Mouse (Mus musculus) ES-E14 (cell line): Measurements from ENCODE around the gene 9130230L23Rik. TPM values are rescaled to one million over a fixed set of nuclear protein-coding genes. Genes with fewer than 3 reads are reported as not detected.

Source experiments
- DNase-seq: peaks from one replicate; pipeline ENCODE4 v3.0.0-alpha.2; 2013; ENCODE audit warnings: low read depth, low spot score
- H3K27ac ChIP-seq: 2 replicates; pipeline ENCODE4 v1.5.1; 2012; ENCODE audit warnings: low read depth, mild to moderate bottlenecking, low read length, moderate library complexity, mixed read lengths; ENCODE audit not compliant: poor library complexity, insufficient read depth, severe bottlenecking
- H3K36me3 ChIP-seq: 2 replicates; pipeline ENCODE4 v1.6.1; 2012; ENCODE audit warnings: mild to moderate bottlenecking, low read length, moderate library complexity, mixed read lengths; ENCODE audit not compliant: control insufficient read depth, poor library complexity, insufficient read depth, severe bottlenecking
- H3K4me1 ChIP-seq, 2 experiments: fragments of 150-350 bp in 1 of 2; sonication (generic) in 1 of 2; 2 replicates each; pipeline ENCODE4 v1.6.1; 2012; ENCODE audit warnings: low read length in 2 of 2, mild to moderate bottlenecking in 1 of 2, mixed read lengths in 1 of 2; ENCODE audit not compliant: control insufficient read depth in 2 of 2, insufficient read depth in 2 of 2, poor library complexity in 1 of 2
- H3K4me3 ChIP-seq, 2 experiments: fragments of 150-350 bp in 1 of 2; sonication (generic) in 1 of 2; 2 replicates each; pipeline ENCODE4 v1.5.1; 2012; ENCODE audit warnings: low read length in 2 of 2, low read depth in 1 of 2, mild to moderate bottlenecking in 1 of 2, mixed read lengths in 1 of 2; ENCODE audit not compliant: insufficient read depth in 1 of 2, poor library complexity in 1 of 2, severe bottlenecking in 1 of 2
- H3K9ac ChIP-seq: 2 replicates; pipeline ENCODE4 v1.6.1; 2012; ENCODE audit warnings: low read depth, mild to moderate bottlenecking, low read length, mixed read lengths; ENCODE audit not compliant: poor library complexity, insufficient read depth, severe bottlenecking
- H3K9me3 ChIP-seq: fragments of 150-350 bp; sonication (generic); 2 replicates; pipeline ENCODE4 v1.6.1; 2012; ENCODE audit warnings: low read depth, mild to moderate bottlenecking, low read length; ENCODE audit not compliant: control insufficient read depth, insufficient read depth
- CHD2 ChIP-seq: IDR thresholded peaks from 2 replicates; pipeline ENCODE4 v1.6.1; 2014; ENCODE audit warnings: mild to moderate bottlenecking, low read depth, low read length, inconsistent platforms
- HCFC1 ChIP-seq: IDR thresholded peaks from 2 replicates; pipeline ENCODE4 v1.6.1; 2012; ENCODE audit warnings: low read length, inconsistent platforms, borderline replicate concordance; ENCODE audit not compliant: insufficient read depth
- MAFK ChIP-seq: IDR thresholded peaks from 2 replicates; pipeline ENCODE4 v1.6.1; 2014; ENCODE audit warnings: mild to moderate bottlenecking, low read depth, low read length, inconsistent platforms; ENCODE audit not compliant: insufficient read depth
- ZC3H11A ChIP-seq: IDR thresholded peaks from 2 replicates; pipeline ENCODE4 v1.6.1; 2012; ENCODE audit warnings: low read depth, mild to moderate bottlenecking, inconsistent platforms, low read length, borderline replicate concordance
- ZNF384 ChIP-seq: IDR thresholded peaks from 2 replicates; pipeline ENCODE4 v1.6.1; 2012; ENCODE audit warnings: low read depth, low read length, inconsistent platforms
- in situ Hi-C, 2 experiments: fragments of 600-800 bp; cut with MboI; formaldehyde crosslinking; loops; one replicate each; pipeline ENCODE4 v1.15.1; 2025; ENCODE audit warnings: low sequenced_read_pairs in 2 of 2, inconsistent platforms in 1 of 2; ENCODE audit not compliant: unreplicated experiment in 2 of 2
- total RNA-seq: library from RNA; depleted of rRNA; stranded (reverse); fragments of 300-350 nt; gene quantifications from 2 replicates; pipeline ENCODE4 v1.2.3, GENCODE M21; 2012

The 9130230L23Rik gene
- total RNA-seq, 1 experiment, result 0.36 TPM

DNA sequence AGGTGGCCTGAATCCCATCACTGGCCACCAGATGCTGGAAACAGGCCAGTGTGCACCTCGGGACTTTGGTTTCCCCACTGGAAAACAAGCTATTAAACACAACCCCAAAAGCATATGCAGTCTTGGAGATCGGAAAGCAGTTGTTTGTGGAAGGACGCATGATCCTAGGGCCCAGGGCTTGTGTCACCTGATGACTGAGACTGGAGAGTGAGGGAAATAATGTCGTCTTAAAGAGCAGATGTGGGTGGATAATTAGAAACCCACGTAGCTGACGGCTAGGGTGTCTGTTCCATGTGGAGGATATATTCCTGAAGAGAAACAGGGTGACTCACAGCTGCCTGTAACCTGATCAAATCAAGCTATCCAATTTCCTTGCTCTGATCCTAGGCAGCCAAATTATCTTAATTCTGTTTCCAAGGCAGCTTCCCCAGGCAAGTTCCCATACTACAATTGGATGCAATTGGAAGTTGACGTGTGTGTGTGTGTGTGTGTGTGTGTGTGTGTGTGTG is 38.3 kb downstream of the 9130230L23Rik start:
- no peak for TF ChIP-seq ZC3H11A
- no peak for TF ChIP-seq MAFK
- no peak for TF ChIP-seq HCFC1
- no peak for TF ChIP-seq ZNF384
- TF ChIP-seq CHD2, result no peak
- H3K9me3 ChIP-seq, result no peaks in the 10 kb centered on the region
- H3K4me3 ChIP-seq, result no peak overlapping the region
- in situ Hi-C loops, result no loop called here
- H3K4me1 ChIP-seq, result peaks cover 0 to 2% of the 10 kb centered on the region in 2 experiments; a peak in 1 of 4 replicates
- H3K9ac ChIP-seq, result no peak overlapping the region
- H3K27ac ChIP-seq, result no peak overlapping the region
- DNase-seq, result no peak
- peaks cover 2% of the 10 kb centered on the region for H3K36me3 ChIP-seq

DNA sequence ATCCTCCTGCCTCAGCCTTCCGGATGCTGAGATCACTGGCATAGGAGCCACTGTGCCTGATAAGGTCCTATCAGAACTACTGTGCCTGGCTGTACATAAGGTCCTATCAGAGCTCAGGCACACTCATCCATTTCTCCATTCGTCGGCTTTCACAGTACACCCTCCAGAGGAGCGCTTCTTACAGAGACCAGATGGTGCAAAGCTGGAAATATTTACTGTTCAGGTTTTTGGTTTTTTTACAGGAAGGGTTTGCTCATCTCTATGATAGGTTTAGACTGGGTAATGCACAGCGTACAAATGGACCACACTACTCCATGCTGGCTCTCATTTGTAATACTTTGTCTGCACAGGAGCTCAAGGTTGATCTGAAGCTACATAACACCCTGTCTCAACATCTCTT is 40.8 kb downstream of the 9130230L23Rik start:
- in situ Hi-C loops, result no loop called here
- no peak overlapping the region for H3K9ac ChIP-seq
- H3K9me3 ChIP-seq, result no peaks in the 10 kb centered on the region
- no peak overlapping the region for H3K27ac ChIP-seq
- DNase-seq, result no peak
- no peaks in the 10 kb centered on the region for H3K36me3 ChIP-seq
- peaks cover 0 to 9% of the 10 kb centered on the region in 2 experiments; a peak in 2 of 4 replicates for H3K4me1 ChIP-seq
- TF ChIP-seq ZNF384, result no peak
- no peak for TF ChIP-seq CHD2
- TF ChIP-seq MAFK, result no peak
- TF ChIP-seq HCFC1, result no peak
- TF ChIP-seq ZC3H11A, result no peak
- no peak overlapping the region for H3K4me3 ChIP-seq

DNA sequence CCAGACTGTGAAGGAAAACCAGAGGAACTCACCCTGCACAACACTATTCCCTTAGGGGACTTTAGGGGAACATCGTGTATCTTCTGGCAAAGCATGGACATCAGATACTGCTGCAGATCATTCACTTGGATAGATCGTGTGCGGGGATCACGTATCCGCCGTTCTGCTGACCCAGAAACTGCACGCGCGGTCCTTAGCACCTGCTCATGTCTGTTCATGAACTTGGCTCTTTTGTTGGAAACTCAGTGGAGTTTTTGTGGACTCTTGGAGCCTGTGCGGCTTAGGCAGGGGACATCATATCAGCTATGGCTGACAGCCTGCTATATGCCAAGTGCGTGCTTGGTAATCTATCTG is 43.5 kb downstream of the 9130230L23Rik start:
- Histone ChIP-seq H3K4me1 (peaks cover 0 to 9% of the 10 kb centered on the region in 2 experiments; a peak in 2 of 4 replicates), H3K36me3 (no peaks in the 10 kb centered on the region), H3K9ac (0 out of 2 replicates have a peak overlapping the region, but pooled peaks have one; percentile 43), H3K4me3 (peak overlapping the region; percentile 35 to 49; a peak in 3 of 4 replicates), H3K9me3 (no peaks in the 10 kb centered on the region), H3K27ac (no peak overlapping the region)
- no peak for DNase-seq
- TF ChIP-seq HCFC1 (no peak), MAFK (no peak), ZC3H11A (no peak), ZNF384 (no peak), CHD2 (no peak)
- in situ Hi-C loops, result no loop called here

DNA sequence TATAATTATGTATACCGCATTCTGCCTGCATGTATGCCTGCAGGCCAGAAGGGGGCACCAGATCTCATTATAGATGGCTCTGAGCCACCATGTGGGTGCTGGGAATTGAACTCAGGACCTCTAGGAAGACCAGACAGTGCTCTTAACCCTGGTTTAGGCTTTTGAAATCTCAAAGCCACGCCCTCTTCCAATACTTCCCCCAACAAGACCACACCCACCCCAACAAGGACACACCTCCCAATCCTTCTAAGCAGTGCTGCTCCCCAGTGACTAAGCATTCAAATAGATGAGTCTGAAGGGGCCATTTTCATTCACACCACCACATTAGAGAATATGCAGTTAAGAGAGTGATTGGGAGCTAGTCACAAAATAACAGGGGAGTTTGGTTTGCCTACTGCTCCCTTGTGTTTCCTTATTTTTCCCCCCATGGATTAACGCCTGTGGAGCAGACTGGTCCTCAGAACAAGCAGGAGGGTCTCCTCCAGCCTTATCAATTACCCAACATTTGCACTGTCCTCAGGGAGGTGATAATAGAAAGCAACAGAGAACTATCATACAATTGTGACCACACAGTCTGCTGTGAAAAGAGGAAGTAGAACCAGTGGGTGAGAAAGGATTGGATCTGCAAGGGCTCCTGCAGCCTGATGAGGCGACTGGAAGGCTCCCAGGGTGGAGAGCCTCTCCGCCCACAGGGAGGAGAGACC is 44.0 kb downstream of the 9130230L23Rik start:
- H3K9me3 ChIP-seq, result no peaks in the 10 kb centered on the region
- peaks cover 0 to 11% of the 10 kb centered on the region in 2 experiments; a peak in 2 of 4 replicates for H3K4me1 ChIP-seq
- 0 out of 2 replicates have a peak overlapping the region, but pooled peaks have one; percentile 43 for H3K9ac ChIP-seq
- TF ChIP-seq ZC3H11A (no peak), MAFK (peak; percentile 37), CHD2 (no peak)
- no peak overlapping the region for H3K27ac ChIP-seq
- in situ Hi-C loops, result no loop called here
- DNase-seq, result no peak
- peak overlapping the region; percentile 35 to 49; a peak in 3 of 4 replicates for H3K4me3 ChIP-seq
- H3K36me3 ChIP-seq, result no peaks in the 10 kb centered on the region

DNA sequence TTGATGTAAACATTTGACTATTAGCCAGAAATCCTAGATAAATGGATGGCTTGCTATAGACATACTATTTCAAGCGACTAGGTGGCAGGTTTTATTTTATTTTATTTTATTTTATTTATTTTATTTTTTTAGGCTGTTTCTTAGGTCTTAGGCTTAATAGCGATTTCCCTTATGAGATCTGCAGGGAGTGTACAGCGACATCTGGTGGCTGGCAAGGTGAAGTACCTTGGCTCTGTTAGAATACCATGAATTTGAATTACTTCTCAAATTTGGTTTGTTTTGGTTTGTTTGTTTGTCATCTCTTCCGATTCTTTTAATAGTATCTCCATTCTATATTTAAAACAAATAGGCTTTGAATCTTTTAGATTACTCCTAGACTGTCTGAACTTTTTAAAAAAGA is 45.5 kb downstream of the 9130230L23Rik start:
- Histone ChIP-seq H3K9ac (no peak overlapping the region), H3K27ac (no peak overlapping the region), H3K36me3 (no peaks in the 10 kb centered on the region), H3K4me3 (no peak overlapping the region), H3K9me3 (no peaks in the 10 kb centered on the region), H3K4me1 (peaks cover 0 to 16% of the 10 kb centered on the region in 2 experiments; a peak in 2 of 4 replicates)
- TF ChIP-seq MAFK, result no peak
- no peak for TF ChIP-seq ZNF384
- no peak for TF ChIP-seq ZC3H11A
- TF ChIP-seq HCFC1, result no peak
- no peak for TF ChIP-seq CHD2
- in situ Hi-C loops, result no loop called here
- DNase-seq, result no peak
